Mouse (Mus musculus): ENCODE data around the gene Ccdc34. TPM values are rescaled to one million over a fixed set of nuclear protein-coding genes. Genes with fewer than 3 reads are reported as not detected.
"Not testable (repeated sequence)": the region's sequence is repeated elsewhere in the genome, so short reads cannot be mapped to it uniquely, and the experiment has no call there.

Ccdc34 gene
- polyA plus RNA-seq, 1 experiment from 2014 or later: 29.9 TPM

DNA sequence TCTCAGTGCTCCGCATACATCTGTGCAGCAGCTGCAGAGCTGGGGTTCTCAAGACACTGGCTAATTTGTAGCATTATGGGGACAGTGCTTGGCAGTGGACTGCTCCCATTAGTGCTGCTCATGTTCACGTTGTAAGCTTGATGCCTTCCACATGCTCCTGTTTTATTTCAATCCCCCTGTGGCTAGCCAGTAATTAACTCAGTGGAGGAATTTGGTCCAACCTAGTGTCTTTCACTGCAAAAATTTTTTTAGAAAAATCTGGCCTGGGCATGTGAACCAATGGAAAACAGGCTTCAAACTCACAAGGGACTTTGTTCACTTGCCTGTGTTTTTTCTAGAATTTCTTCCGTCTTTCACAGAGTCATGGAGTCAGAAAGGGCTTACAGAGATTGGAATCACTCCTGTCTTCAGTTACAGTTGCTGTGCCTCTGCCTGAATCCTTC, 68.1 kb downstream of the Ccdc34 start:
- no peaks in the 10 kb centered on the region for H3K27me3 ChIP-seq (ENCODE audit: control insufficient read depth, insufficient read depth, low read length)
- ATAC-seq (ENCODE audit: low FRiP score): no peak
- no peak for DNase-seq (ENCODE audit: low spot score)
- H3K36me3 ChIP-seq (replicated peaks; ENCODE audit: control insufficient read depth, insufficient read depth): no peaks in the 10 kb centered on the region
- no peak overlapping the region for H3K27ac ChIP-seq
- no peaks in the 10 kb centered on the region for H3K9me3 ChIP-seq (ENCODE audit: control insufficient read depth, low read length)
- WGBS: 60% methylated on average over 3 of the region's 3 CpGs
- no peaks in the 10 kb centered on the region for H3K4me1 ChIP-seq (replicated peaks; ENCODE audit: control insufficient read depth, insufficient read depth, low read length)
- H3K9ac ChIP-seq: no peak overlapping the region
- H3K4me3 ChIP-seq (replicated peaks; ENCODE audit: low read length): no peak overlapping the region
- no peak overlapping the region for H3K4me2 ChIP-seq (replicated peaks)

DNA sequence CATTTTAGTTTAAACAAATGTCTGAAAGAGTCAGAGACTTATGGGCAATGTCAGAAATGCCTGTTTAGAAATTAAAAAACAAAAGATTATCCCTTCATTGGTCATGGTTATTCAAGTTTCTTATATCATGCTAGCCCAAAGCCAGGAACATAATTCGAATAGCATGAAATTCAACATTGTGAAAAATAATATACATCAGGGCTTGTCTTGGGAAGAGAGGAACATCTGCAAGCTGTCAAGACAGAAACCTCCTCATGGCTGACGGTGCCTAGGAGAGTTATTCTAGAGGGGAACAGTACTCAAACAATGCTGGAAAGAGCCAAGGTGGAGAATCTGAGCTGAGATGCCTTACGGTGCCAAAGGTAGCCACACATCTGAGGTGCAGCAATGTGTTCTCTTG, 96.5 kb downstream of the Ccdc34 start:
- H3K4me2 ChIP-seq (replicated peaks): no peak overlapping the region
- H3K9me3 ChIP-seq (ENCODE audit: control insufficient read depth, low read length): no peaks in the 10 kb centered on the region
- H3K36me3 ChIP-seq (replicated peaks; ENCODE audit: control insufficient read depth, insufficient read depth): no peaks in the 10 kb centered on the region
- no peak overlapping the region for H3K9ac ChIP-seq
- ATAC-seq (ENCODE audit: low FRiP score) (no peak), DNase-seq (ENCODE audit: low spot score) (no peak)
- 89% methylated on average over 3 of the region's 3 CpGs for WGBS
- H3K27ac ChIP-seq: no peak overlapping the region
- no peaks in the 10 kb centered on the region for H3K27me3 ChIP-seq (ENCODE audit: control insufficient read depth, insufficient read depth, low read length)
- no peaks in the 10 kb centered on the region for H3K4me1 ChIP-seq (replicated peaks; ENCODE audit: control insufficient read depth, insufficient read depth, low read length)
- no peak overlapping the region for H3K4me3 ChIP-seq (replicated peaks; ENCODE audit: low read length)

DNA sequence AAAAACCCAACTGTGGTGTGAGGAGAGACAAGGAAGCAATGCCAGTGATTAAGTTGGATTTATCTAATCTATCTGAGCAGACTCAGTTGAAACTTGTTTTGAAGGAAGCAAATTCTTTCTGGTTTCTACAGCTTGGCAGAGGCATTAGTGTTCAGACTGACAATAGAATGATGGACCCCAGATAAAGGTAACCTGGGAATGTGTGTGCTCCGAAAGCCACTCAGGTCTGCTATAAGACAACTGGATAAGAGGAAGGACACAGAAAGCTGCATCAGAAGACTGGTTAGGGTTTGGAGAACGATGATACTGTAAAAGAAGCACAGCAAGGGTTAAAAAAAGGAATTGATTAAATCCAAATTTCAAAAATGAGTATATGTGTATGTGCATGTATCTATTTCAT, 111.8 kb downstream of the Ccdc34 start:
- no peaks in the 10 kb centered on the region for H3K4me1 ChIP-seq (replicated peaks; ENCODE audit: control insufficient read depth, insufficient read depth, low read length)
- no peak for DNase-seq (ENCODE audit: low spot score)
- H3K36me3 ChIP-seq (replicated peaks; ENCODE audit: control insufficient read depth, insufficient read depth): no peaks in the 10 kb centered on the region
- H3K27ac ChIP-seq: no peak overlapping the region
- no peaks in the 10 kb centered on the region for H3K9me3 ChIP-seq (ENCODE audit: control insufficient read depth, low read length)
- ATAC-seq (ENCODE audit: low FRiP score): no peak
- no peak overlapping the region for H3K4me3 ChIP-seq (replicated peaks; ENCODE audit: low read length)
- H3K27me3 ChIP-seq (ENCODE audit: control insufficient read depth, insufficient read depth, low read length): no peaks in the 10 kb centered on the region
- H3K9ac ChIP-seq: no peak overlapping the region
- no peak overlapping the region for H3K4me2 ChIP-seq (replicated peaks)
- 93% methylated on average over 2 of the region's 2 CpGs for WGBS

DNA sequence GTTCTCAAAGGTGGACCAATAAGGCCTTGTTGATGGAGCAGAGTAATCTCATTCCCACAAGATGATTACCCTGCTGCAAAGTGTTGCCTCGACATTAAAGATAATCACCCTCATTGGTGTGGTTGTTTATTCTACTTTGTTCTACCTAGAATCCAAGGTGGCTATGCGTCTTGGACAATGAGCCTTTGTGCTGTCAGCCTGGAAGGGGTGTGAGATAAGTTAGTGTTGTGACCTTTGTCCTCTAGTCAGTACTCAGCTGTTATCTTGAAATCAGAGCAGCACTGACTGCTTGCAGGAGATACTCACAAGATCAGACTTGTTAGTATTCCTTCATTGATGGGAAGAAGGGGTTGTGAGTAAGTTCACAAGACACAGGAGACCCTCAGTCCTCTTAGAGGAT, 114.0 kb downstream of the Ccdc34 start:
- Histone ChIP-seq H3K27me3 (ENCODE audit: control insufficient read depth, insufficient read depth, low read length) (no peaks in the 10 kb centered on the region), H3K4me2 (replicated peaks) (no peak overlapping the region), H3K36me3 (replicated peaks; ENCODE audit: control insufficient read depth, insufficient read depth) (no peaks in the 10 kb centered on the region), H3K4me3 (replicated peaks; ENCODE audit: low read length) (no peak overlapping the region), H3K9me3 (ENCODE audit: control insufficient read depth, low read length) (no peaks in the 10 kb centered on the region), H3K9ac (no peak overlapping the region), H3K4me1 (replicated peaks; ENCODE audit: control insufficient read depth, insufficient read depth, low read length) (no peaks in the 10 kb centered on the region), H3K27ac (no peak overlapping the region)
- ATAC-seq (ENCODE audit: low FRiP score) (no peak), DNase-seq (ENCODE audit: low spot score) (no peak)
- WGBS: 66% methylated on average over 2 of the region's 2 CpGs

DNA sequence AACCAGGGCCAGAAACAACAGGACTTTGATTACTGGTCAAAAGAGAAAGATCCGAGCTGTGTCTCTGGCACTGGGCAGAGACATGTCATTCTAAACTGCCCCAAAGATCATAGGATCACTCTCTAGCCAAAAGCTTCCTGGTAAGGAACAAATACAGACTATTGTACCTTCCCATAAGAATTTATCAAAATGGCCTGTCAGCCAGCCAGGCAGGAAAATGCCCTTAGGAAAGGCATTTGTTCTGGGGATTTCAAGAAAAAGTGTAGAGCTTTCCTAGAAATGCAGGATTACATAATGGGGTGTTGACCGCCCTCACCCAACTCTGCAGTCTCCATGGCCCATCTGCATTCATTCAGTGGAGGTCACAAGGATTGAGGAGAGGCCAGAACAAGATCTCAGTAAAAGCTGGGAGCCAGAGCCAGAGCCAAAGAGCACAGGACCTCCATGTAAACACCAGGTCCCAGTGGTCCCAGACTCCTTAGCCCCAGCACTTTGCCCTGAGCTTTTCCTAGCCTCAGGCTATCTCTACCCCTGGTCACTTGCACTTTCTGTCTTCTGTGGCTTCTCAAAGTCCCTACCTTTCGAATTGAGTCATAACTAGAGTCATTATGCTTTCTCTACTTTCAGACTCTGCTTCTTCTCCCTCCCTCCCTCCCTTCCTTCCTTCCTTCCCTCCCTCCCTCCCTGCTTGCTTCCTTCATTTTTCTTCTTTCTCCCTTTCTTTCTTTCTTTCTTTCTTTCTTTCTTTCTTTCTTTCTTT, 115.9 kb downstream of the Ccdc34 start:
- Histone ChIP-seq H3K9ac (no peak overlapping the region), H3K4me1 (replicated peaks; ENCODE audit: control insufficient read depth, insufficient read depth, low read length) (no peaks in the 10 kb centered on the region), H3K27me3 (ENCODE audit: control insufficient read depth, insufficient read depth, low read length) (no peaks in the 10 kb centered on the region), H3K4me2 (replicated peaks) (no peak overlapping the region), H3K36me3 (replicated peaks; ENCODE audit: control insufficient read depth, insufficient read depth) (no peaks in the 10 kb centered on the region), H3K9me3 (ENCODE audit: control insufficient read depth, low read length) (no peaks in the 10 kb centered on the region), H3K27ac (no peak overlapping the region), H3K4me3 (replicated peaks; ENCODE audit: low read length) (no peak overlapping the region)
- WGBS: 86% methylated on average over 3 of the region's 3 CpGs
- ATAC-seq (ENCODE audit: low FRiP score) (no peak), DNase-seq (ENCODE audit: low spot score) (no peak)

DNA sequence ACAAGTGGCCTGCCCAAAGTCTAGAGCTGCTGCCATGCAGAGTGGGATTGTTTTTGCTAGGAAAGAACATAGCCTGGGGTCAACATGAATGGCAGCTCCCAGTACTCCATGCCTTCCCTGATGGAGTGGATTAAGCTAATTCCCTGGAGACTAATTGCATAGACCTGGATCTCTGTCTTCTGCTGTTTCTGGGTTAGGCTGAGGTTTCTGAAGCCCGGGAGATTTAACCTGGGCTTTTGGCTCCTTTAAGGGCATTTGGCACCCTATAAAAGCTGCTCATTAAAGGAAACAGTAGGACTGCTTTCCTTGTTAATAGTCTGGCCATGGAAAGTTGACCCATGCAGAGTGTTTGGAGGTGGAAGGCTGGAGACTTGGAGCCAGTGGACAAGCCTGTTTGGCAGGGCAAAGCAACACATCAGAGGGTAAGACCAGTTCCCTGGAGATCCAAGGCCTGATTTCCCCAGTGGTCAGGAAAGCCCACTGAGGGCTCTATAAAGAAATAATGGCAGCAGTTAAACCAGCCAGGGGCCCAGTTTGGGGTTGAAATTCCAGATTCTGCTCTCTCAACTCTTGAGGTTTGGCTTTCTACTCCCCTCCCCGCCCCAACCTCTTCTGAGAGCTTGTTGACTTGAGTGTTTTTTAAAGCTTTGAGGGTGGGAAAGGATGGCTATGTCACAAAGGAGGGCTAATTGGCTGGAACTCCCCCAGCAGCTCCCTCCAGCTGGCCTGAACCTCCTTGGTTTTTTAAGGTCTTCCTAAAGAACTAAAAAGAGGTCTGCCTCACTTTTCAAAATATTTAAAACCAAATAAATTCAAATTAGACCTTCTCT, 117.4 kb downstream of the Ccdc34 start:
- 71% methylated on average over 2 of the region's 2 CpGs for WGBS
- Histone ChIP-seq H3K9ac (no peak overlapping the region), H3K36me3 (replicated peaks; ENCODE audit: control insufficient read depth, insufficient read depth) (no peaks in the 10 kb centered on the region), H3K4me1 (replicated peaks; ENCODE audit: control insufficient read depth, insufficient read depth, low read length) (no peaks in the 10 kb centered on the region), H3K9me3 (ENCODE audit: control insufficient read depth, low read length) (no peaks in the 10 kb centered on the region), H3K27ac (no peak overlapping the region), H3K4me3 (replicated peaks; ENCODE audit: low read length) (no peak overlapping the region), H3K4me2 (replicated peaks) (no peak overlapping the region), H3K27me3 (ENCODE audit: control insufficient read depth, insufficient read depth, low read length) (no peaks in the 10 kb centered on the region)
- DNase-seq (ENCODE audit: low spot score) (no peak), ATAC-seq (ENCODE audit: low FRiP score) (no peak)

DNA sequence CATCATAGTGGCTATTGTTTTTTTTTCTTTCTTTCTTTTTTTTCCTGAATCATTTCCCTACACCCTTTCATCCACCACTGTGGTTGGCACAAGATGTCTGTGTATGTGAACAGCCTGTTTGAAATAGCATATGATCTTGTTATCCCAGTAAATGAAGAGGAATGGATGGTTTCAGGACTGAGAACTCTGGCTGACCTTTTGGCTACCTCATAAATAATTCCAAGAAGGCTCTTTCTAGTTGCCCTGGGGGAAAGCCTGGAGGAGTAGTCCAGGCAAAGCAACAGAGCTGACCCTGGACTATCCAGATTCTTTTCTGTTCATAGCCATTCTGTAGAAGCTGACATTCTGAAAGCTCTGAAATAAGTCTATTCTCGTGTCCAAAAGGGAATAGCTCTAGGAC, 119.7 kb downstream of the Ccdc34 start:
- no peak overlapping the region for H3K4me3 ChIP-seq (replicated peaks; ENCODE audit: low read length)
- no peak for ATAC-seq (ENCODE audit: low FRiP score)
- no peak overlapping the region for H3K9ac ChIP-seq
- H3K27ac ChIP-seq: no peak overlapping the region
- H3K27me3 ChIP-seq (ENCODE audit: control insufficient read depth, insufficient read depth, low read length): no peaks in the 10 kb centered on the region
- no peak overlapping the region for H3K4me2 ChIP-seq (replicated peaks)
- no peaks in the 10 kb centered on the region for H3K36me3 ChIP-seq (replicated peaks; ENCODE audit: control insufficient read depth, insufficient read depth)
- no peaks in the 10 kb centered on the region for H3K4me1 ChIP-seq (replicated peaks; ENCODE audit: control insufficient read depth, insufficient read depth, low read length)
- WGBS: 79% methylated on average over 1 of the region's 1 CpGs
- no peaks in the 10 kb centered on the region for H3K9me3 ChIP-seq (ENCODE audit: control insufficient read depth, low read length)
- no peak for DNase-seq (ENCODE audit: low spot score)

DNA sequence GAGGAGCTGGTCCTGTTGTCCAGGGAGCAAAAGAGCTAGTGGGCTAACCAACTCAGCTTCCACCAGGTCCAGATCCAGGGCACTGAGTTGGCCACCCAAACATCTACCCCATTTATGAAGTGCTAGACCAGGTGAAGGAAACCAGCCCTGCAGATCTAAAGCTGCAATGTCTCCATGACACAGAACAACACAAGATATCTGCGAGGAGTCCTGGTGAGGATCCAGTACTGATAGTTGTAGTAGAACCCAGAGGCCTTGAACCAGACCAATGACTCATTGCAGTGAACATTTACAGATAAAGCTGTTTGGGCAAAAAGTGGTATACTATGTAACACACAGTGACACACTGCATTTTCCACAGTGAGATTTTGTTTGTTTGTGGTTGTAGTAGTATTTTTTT, 120.5 kb downstream of the Ccdc34 start:
- ATAC-seq (ENCODE audit: low FRiP score): no peak
- H3K4me1 ChIP-seq (replicated peaks; ENCODE audit: control insufficient read depth, insufficient read depth, low read length): no peaks in the 10 kb centered on the region
- H3K27ac ChIP-seq: no peak overlapping the region
- H3K9me3 ChIP-seq (ENCODE audit: control insufficient read depth, low read length): no peaks in the 10 kb centered on the region
- H3K36me3 ChIP-seq (replicated peaks; ENCODE audit: control insufficient read depth, insufficient read depth): no peaks in the 10 kb centered on the region
- no peak for DNase-seq (ENCODE audit: low spot score)
- no peak overlapping the region for H3K4me2 ChIP-seq (replicated peaks)
- no peak overlapping the region for H3K4me3 ChIP-seq (replicated peaks; ENCODE audit: low read length)
- H3K27me3 ChIP-seq (ENCODE audit: control insufficient read depth, insufficient read depth, low read length): no peaks in the 10 kb centered on the region
- no peak overlapping the region for H3K9ac ChIP-seq
- WGBS: 100% methylated on average over 1 of the region's 1 CpGs

DNA sequence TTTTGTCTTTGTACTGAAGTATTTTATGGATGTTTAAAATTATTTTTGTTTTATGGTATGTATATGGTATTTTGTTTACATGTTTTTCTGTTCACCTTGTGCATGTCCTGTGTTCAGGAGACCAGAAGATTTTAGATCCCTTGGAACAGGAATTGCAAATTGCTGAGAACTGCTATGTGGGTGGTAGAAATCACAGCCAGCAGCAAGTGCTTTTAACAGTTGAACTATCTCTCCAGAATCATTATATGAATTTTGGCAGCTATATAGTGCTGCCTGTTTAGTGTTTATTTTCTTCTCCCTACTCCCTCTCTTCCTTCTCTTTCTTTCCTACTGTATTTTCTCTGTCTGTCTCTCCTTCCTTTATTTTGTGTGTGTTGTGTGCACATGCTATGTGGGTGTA, 130.4 kb downstream of the Ccdc34 start:
- not testable (repeated sequence) for H3K27ac ChIP-seq; DNase-seq (ENCODE audit: low spot score); H3K4me1 ChIP-seq (replicated peaks; ENCODE audit: control insufficient read depth, insufficient read depth, low read length); H3K4me2 ChIP-seq (replicated peaks); ATAC-seq (ENCODE audit: low FRiP score); H3K27me3 ChIP-seq (ENCODE audit: control insufficient read depth, insufficient read depth, low read length); H3K36me3 ChIP-seq (replicated peaks; ENCODE audit: control insufficient read depth, insufficient read depth); H3K4me3 ChIP-seq (replicated peaks; ENCODE audit: low read length); H3K9me3 ChIP-seq (ENCODE audit: control insufficient read depth, low read length); H3K9ac ChIP-seq

Data from hindbrain, embryonic 14.5 days (tissue).